Mouse (Mus musculus) C2C12 (cell line): Measurements from ENCODE around the gene Cyth1.

Experiments
- CTCF ChIP-seq: IDR thresholded peaks from one replicate; pipeline ENCODE4 v1.5.1; 2011; ENCODE audit not compliant: control insufficient read depth, insufficient read depth, insufficient read length
- FOSL1 ChIP-seq: IDR thresholded peaks from one replicate; pipeline ENCODE4 v1.8.0; 2011; ENCODE audit warnings: mild to moderate bottlenecking, low read length; ENCODE audit not compliant: poor library complexity, insufficient read depth, severe bottlenecking
- MAX ChIP-seq: IDR thresholded peaks from one replicate; pipeline ENCODE4 v1.6.1; 2011; ENCODE audit warnings: mild to moderate bottlenecking, control low read depth
- MYOD1 ChIP-seq: IDR thresholded peaks from one replicate; pipeline ENCODE4 v1.6.1; 2011; ENCODE audit warnings: low read depth; ENCODE audit not compliant: control insufficient read depth, insufficient read length

GRCm38 (mm10) chr11:118248150-118249011 is at the start of gene Cyth1:
- TF ChIP-seq CTCF (no peak), FOSL1 (no peak), MAX (no peak), MYOD1 (no peak)
